ENCODE assay signal across 8 mouse cellular contexts in the genomic region with DNA sequence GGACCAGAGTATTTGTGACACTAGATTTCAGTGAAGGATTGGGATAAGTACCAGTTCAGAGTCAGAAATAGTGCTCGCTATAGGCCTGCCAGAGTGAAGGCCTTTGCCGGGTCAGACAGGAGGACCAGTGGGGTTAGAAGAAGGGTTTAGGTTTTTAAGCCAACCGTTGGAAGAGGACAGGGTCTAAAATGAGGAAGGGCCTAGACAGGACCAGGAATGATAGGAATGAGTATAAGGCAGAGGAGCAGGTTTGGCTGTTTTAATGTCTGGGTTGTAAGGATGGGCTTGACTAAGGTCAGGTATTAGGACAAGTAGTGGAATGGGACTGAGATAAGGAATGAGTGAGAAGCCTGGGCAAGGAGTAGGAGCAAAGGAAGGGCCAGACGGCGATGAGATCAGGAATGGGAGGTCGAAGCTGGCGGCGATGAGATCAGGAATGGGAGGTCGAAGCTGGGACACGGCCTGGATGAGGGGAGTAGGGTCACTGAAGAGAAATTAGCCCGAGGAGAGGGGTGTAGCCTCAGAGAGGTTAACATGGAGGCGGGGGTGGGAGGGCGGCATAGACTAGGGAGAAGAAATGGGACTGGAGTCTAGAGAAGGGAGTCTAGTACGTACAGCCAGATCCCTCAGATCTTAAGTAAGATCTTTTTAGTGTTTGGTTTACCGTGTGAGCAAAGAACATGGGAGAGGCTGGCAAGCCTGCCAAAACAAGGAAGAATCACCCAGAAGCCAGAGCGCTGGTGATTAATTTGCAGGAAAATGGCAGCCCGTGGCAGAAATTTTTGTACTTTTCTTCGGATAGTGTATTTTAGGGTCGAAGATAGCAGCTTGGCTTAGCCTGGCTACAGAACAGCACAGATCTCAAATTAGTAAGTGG. TPM values are rescaled to one million over a fixed set of nuclear protein-coding genes. Genes with fewer than 3 reads are reported as not detected.
DNase-seq lines count a peak whose midpoint lies in the region; ATAC-seq and TF ChIP-seq lines count a peak whose summit lies in the region.

No protein-coding gene starts in this region.

- H3K4me2 ChIP-seq in intestine, embryonic 14.5 days (ENCODE audit: low read length): peak overlapping the region; percentile 73
- peak overlapping the region; percentile 92 for H3K4me2 ChIP-seq in midbrain, embryonic 15.5 days

- no peaks in the 10 kb centered on the region for H3K27me3 ChIP-seq in testis, adult 2 months (ENCODE audit: control insufficient read depth, insufficient read depth, low read length)
- H3K27me3 ChIP-seq in intestine, embryonic 14.5 days (replicated peaks; ENCODE audit: control insufficient read depth, insufficient read depth, low read length): no peaks in the 10 kb centered on the region
- no peaks in the 10 kb centered on the region for H3K27me3 ChIP-seq in midbrain, embryonic 15.5 days (replicated peaks)

- no peak for TF ChIP-seq POLR2A in testis, adult 2 months (IDR thresholded peaks at IDR 0.05; ENCODE audit: control insufficient read depth, low read depth, low read length)

- no peak for TF ChIP-seq CTCF in testis, adult 2 months (IDR thresholded peaks at IDR 0.05; ENCODE audit: control insufficient read depth, insufficient read depth, insufficient replicate concordance, low read depth, low read length)

- peak; percentile 34 for ATAC-seq in erythroblast, adult 5-6 weeks (replicated peaks; ENCODE audit: low FRiP score, poor library complexity, severe bottlenecking)
- ATAC-seq in intestine, embryonic 14.5 days (replicated peaks; ENCODE audit: low FRiP score, low TSS enrichment, low read depth): no peak
- ATAC-seq in midbrain, embryonic 15.5 days (replicated peaks): peak; percentile 35

- H3K36me3 ChIP-seq in testis, adult 2 months (ENCODE audit: control insufficient read depth, insufficient read depth, low read length): no peaks in the 10 kb centered on the region
- H3K36me3 ChIP-seq in intestine, embryonic 14.5 days (ENCODE audit: control insufficient read depth, insufficient read depth, low read length): 0 out of 2 replicates have a peak, but pooled peaks cover 8% of the 10 kb centered on the region
- no peaks in the 10 kb centered on the region for H3K36me3 ChIP-seq in midbrain, embryonic 15.5 days (replicated peaks)

- DNase-seq in cerebellum, adult 11 months: peak; percentile 11
- DNase-seq in cerebellum, adult 8-10 months: no peak
- no peak for DNase-seq in testis, postnatal 10 days (ENCODE audit: low spot score)
- DNase-seq in intestine, embryonic 14.5 days (ENCODE audit: low spot score): peak; percentile 75
- no peak for DNase-seq in layer of hippocampus, adult 9-11 months

- H3K4me3 ChIP-seq in testis, adult 2 months (ENCODE audit: control insufficient read depth, low read depth, low read length): peak overlapping the region; percentile 98
- H3K4me3 ChIP-seq in intestine, embryonic 14.5 days (ENCODE audit: low read depth, low read length): peak overlapping the region; percentile 99
- H3K4me3 ChIP-seq in midbrain, embryonic 15.5 days: peak overlapping the region; percentile 80

- peak overlapping the region; percentile 92 for H3K9ac ChIP-seq in intestine, embryonic 14.5 days (ENCODE audit: low read length)
- H3K9ac ChIP-seq in midbrain, embryonic 15.5 days: peak overlapping the region; percentile 91

- H3K9me3 ChIP-seq in intestine, embryonic 14.5 days (ENCODE audit: control insufficient read depth, low read length): no peaks in the 10 kb centered on the region
- no peaks in the 10 kb centered on the region for H3K9me3 ChIP-seq in midbrain, embryonic 15.5 days

- 11% methylated on average over 19 of the region's 19 CpGs for WGBS in intestine, embryonic 14.5 days
- WGBS in midbrain, embryonic 15.5 days: 20% methylated on average over 19 of the region's 19 CpGs

- H3K4me1 ChIP-seq in testis, adult 2 months (ENCODE audit: control insufficient read depth, insufficient read depth, low read length): peaks cover 9% of the 10 kb centered on the region
- H3K4me1 ChIP-seq in intestine, embryonic 14.5 days (replicated peaks; ENCODE audit: control insufficient read depth, insufficient read depth, low read length): peaks cover 28% of the 10 kb centered on the region
- H3K4me1 ChIP-seq in midbrain, embryonic 15.5 days: peaks cover 39% of the 10 kb centered on the region

- H3K27ac ChIP-seq in testis, adult 2 months (ENCODE audit: control insufficient read depth, insufficient read depth, low read depth, low read length): peak overlapping the region; percentile 98
- peak overlapping the region; percentile 87; the same call in 1 of the 2 replicates for H3K27ac ChIP-seq in intestine, embryonic 14.5 days (ENCODE audit: low read depth)
- H3K27ac ChIP-seq in midbrain, embryonic 15.5 days: peak overlapping the region; percentile 91; the same call in 1 of the 2 replicates

RNA-seq across cellular contexts. Expression of gene Usp24, which starts 1.4 kb away (rescaled TPM):
- polyA plus RNA-seq in testis, adult 2 months (2012; rRNA removed): 10.4 and 11.5 TPM in 2 replicates
- total RNA-seq in erythroblast, adult 5-6 weeks (2015; ENCODE audit: low replicate concordance): 7.1 and 7.5 TPM in 2 replicates
- 6.8 and 11.8 TPM in 2 replicates for total RNA-seq in erythroblast, adult 5-6 weeks (2017; ENCODE audit: low replicate concordance)
- 12.4 and 14.0 TPM in 2 replicates for polyA plus RNA-seq in intestine, embryonic 14.5 days (2014; fragmentation: Nextera tagmentation; extraction: Ambion mirVana)
- polyA plus RNA-seq in midbrain, embryonic 15.5 days (2015; fragmentation: Nextera tagmentation; extraction: Ambion mirVana): 9.2 and 9.7 TPM in 2 replicates

Comparison
In these comparisons a context has a peak if more than half of its experiments do, and no peak if none do; other contexts are left out.
1. DNase-seq: peak in cerebellum, adult 11 months (single experiment) and intestine, embryonic 14.5 days (single experiment); none in cerebellum, adult 8-10 months (single experiment), testis, postnatal 10 days (single experiment) and layer of hippocampus, adult 9-11 months (single experiment).
2. Peak in every context shown above with its lines, with median percentiles within 50 percentile points of each other: H3K27ac ChIP-seq and H3K4me3 ChIP-seq.